Mouse (Mus musculus) kidney, postnatal 0 days (tissue): Measurements from ENCODE around the gene 1810043G02Rik. TPM values are rescaled to one million over a fixed set of nuclear protein-coding genes. Genes with fewer than 3 reads are reported as not detected.
"Not testable (repeated sequence)": the region's sequence is repeated elsewhere in the genome, so short reads cannot be mapped to it uniquely, and the experiment has no call there.

ENCODE experiments used
- ATAC-seq: fragments of 200-750 bp; cut with Nextera tagmentation; replicated peaks from 2 replicates; pipeline ENCODE4 v1.8.0; 2017; ENCODE audit warnings: low read depth, moderate number of reproducible peaks, moderate TSS enrichment, moderate library complexity; ENCODE audit not compliant: low FRiP score
- DNase-seq: peaks from one replicate; pipeline ENCODE4 v3.0.0-alpha.2; 2016; ENCODE audit warnings: low spot score
- H3K27ac ChIP-seq: fragments of 300-500 bp; sonication (generic); 2 replicates; pipeline ENCODE4 v1.5.1; 2014; ENCODE audit warnings: mild to moderate bottlenecking
- H3K27me3 ChIP-seq: fragments of 300-500 bp; sonication (generic); 2 replicates; pipeline ENCODE4 v1.6.1; 2014; ENCODE audit warnings: low read length, mixed read lengths; ENCODE audit not compliant: insufficient read depth
- H3K36me3 ChIP-seq: fragments of 300-500 bp; sonication (generic); 2 replicates; pipeline ENCODE4 v1.6.1; 2014; ENCODE audit warnings: low read length, mixed read lengths; ENCODE audit not compliant: insufficient read depth
- H3K4me1 ChIP-seq: fragments of 300-500 bp; sonication (generic); replicated peaks from 2 replicates; pipeline ENCODE4 v1.6.1; 2014; ENCODE audit warnings: antibody characterized with exemption, low read length, mixed read lengths; ENCODE audit not compliant: insufficient read depth
- H3K4me2 ChIP-seq: fragments of 300-500 bp; sonication (generic); 2 replicates; pipeline ENCODE4 v1.6.1; 2014; ENCODE audit warnings: mild to moderate bottlenecking, low read length, moderate library complexity, mixed read lengths
- H3K4me3 ChIP-seq: fragments of 300-500 bp; sonication (generic); replicated peaks from 2 replicates; pipeline ENCODE4 v1.5.1; 2014; ENCODE audit warnings: low read depth, low read length
- H3K9ac ChIP-seq: fragments of 300-500 bp; sonication (generic); 2 replicates; pipeline ENCODE4 v1.6.1; 2014; ENCODE audit warnings: low read depth, low read length
- H3K9me3 ChIP-seq: fragments of 300-500 bp; sonication (generic); replicated peaks from 2 replicates; pipeline ENCODE4 v1.6.1; 2016; ENCODE audit warnings: low read length, inconsistent platforms, mixed read lengths
- CTCF ChIP-seq: IDR thresholded peaks from 2 replicates; pipeline ENCODE4 v1.5.1; 2016; ENCODE audit warnings: antibody characterized with exemption, low read depth, mild to moderate bottlenecking, moderate library complexity
- WGBS: fragments of 180-500 bp; shearing (Covaris S2); extraction: QIAGEN DNeasy Blood & Tissue Kit; methylation state at CpG from one replicate; pipeline ENCODE4 v1.1.7; 2014; 5-methylcytosine and 5-hydroxymethylcytosine counted together
- polyA plus RNA-seq: library from polyadenylated mRNA; unstranded; fragments of >200 nt; fragmentation: Nextera tagmentation; extraction: Ambion mirVana; gene quantifications from 2 replicates; pipeline ENCODE4 v1.2.1, GENCODE M21; 2015

1810043G02Rik gene
- polyA plus RNA-seq, 1 experiment from 2014 or later, result 29.8 TPM

GRCm38 (mm10) chr10:78016366-78016765 lies 38.0 kb downstream of the 1810043G02Rik start:
- Histone ChIP-seq H3K4me3 (no peak overlapping the region), H3K9ac (no peak overlapping the region), H3K4me1 (no peaks in the 10 kb centered on the region), H3K36me3 (no peaks in the 10 kb centered on the region), H3K9me3 (no peaks in the 10 kb centered on the region), H3K4me2 (no peak overlapping the region), H3K27me3 (no peaks in the 10 kb centered on the region), H3K27ac (no peak overlapping the region)
- 61% methylated on average over 5 of the region's 5 CpGs for WGBS
- no peak for TF ChIP-seq CTCF
- no peak for DNase-seq
- no peak for ATAC-seq

DNA sequence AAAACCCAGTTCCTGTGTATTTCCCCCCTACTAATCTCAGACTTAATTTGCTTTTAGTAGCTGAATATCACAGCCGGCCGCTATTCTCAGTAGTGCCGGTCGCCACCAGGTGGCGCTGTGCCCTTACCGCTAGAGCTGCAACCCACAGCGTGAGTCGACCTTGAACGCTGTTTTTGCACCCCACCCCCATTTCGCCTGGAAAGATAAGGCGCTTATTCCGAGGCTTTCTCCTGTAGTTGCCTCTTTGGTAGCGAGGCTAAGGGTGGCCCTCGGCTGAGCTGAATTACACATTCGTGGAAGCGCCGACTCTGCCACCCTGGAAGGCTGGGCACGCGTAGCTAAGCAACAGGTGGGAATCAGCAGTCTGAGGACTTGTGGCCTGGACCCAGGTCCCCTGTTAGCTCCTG lies 40.5 kb downstream of the 1810043G02Rik start:
- TF ChIP-seq CTCF, result peak; percentile 92
- no peaks in the 10 kb centered on the region for H3K4me1 ChIP-seq
- H3K27ac ChIP-seq, result no peak overlapping the region
- H3K36me3 ChIP-seq, result no peaks in the 10 kb centered on the region
- H3K9me3 ChIP-seq, result no peaks in the 10 kb centered on the region
- ATAC-seq (peak; percentile 72), DNase-seq (peak; percentile 89)
- H3K27me3 ChIP-seq, result no peaks in the 10 kb centered on the region
- peak overlapping the region; percentile 41 for H3K4me2 ChIP-seq
- H3K9ac ChIP-seq, result no peak overlapping the region
- 15% methylated on average over 19 of the region's 19 CpGs for WGBS
- H3K4me3 ChIP-seq, result peak overlapping the region; percentile 23

GRCm38 (mm10) chr10:78019291-78019690 lies 41.0 kb downstream of the 1810043G02Rik start:
- H3K9ac ChIP-seq, result no peak overlapping the region
- ATAC-seq (peak; percentile 57; the same call in 1 of the 2 replicates), DNase-seq (no peak)
- no peak overlapping the region for H3K4me3 ChIP-seq
- no peak overlapping the region for H3K27ac ChIP-seq
- no peaks in the 10 kb centered on the region for H3K27me3 ChIP-seq
- H3K4me2 ChIP-seq, result no peak overlapping the region
- no peak for TF ChIP-seq CTCF
- H3K9me3 ChIP-seq, result no peaks in the 10 kb centered on the region
- H3K36me3 ChIP-seq, result no peaks in the 10 kb centered on the region
- H3K4me1 ChIP-seq, result no peaks in the 10 kb centered on the region
- 85% methylated on average over 4 of the region's 4 CpGs for WGBS

DNA sequence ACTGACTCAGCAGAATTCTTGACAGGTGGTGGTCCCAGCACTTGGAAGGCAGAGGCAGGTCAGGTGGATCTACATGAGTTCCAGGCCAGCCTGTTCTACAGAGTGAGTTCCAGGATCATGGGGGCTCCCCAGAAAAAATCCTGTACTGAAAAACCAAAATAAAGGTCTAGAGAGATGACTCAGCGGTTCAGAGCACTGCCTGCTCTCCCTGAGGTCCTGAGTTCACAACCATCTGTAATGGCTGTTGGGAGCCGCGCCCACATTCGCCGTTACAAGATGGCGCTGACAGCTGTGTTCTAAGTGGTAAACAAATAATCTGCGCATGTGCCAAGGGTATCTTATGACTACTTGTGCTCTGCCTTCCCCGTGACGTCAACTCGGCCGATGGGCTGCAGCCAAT lies 41.7 kb downstream of the 1810043G02Rik start:
- H3K9ac ChIP-seq, H3K9me3 ChIP-seq, H3K4me3 ChIP-seq, H3K4me1 ChIP-seq, H3K4me2 ChIP-seq, ATAC-seq, H3K27ac ChIP-seq, H3K27me3 ChIP-seq, DNase-seq, H3K36me3 ChIP-seq: not testable (repeated sequence)
- 96% methylated on average over 6 of the region's 11 CpGs for WGBS

DNA sequence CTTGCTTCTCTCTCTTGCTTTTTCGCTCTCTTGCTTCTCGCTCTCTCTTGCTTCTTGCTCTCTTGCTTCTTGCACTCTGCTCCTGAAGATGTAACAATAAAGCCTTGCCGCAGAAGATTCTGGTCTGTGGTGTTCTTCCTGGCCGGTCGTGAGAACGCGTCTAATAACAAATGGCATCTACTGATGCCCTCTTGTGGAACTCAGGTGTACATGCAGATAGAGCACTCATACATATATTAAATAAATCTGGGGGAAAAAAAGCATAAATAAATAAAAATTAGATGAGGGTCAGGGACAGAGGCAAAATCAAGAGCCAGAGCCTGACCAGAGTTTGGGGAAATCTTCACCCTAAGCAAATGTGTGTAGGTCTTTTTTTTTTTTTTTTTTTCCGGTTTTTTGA lies 47.1 kb downstream of the 1810043G02Rik start:
- not testable (repeated sequence) for H3K4me2 ChIP-seq, H3K36me3 ChIP-seq, H3K9me3 ChIP-seq, H3K27ac ChIP-seq, H3K4me1 ChIP-seq, H3K9ac ChIP-seq, H3K27me3 ChIP-seq, ATAC-seq, H3K4me3 ChIP-seq
- TF ChIP-seq CTCF, result peak; percentile 59
- DNase-seq, result peak; percentile 47
- WGBS, result 64% methylated on average over 6 of the region's 8 CpGs

DNA sequence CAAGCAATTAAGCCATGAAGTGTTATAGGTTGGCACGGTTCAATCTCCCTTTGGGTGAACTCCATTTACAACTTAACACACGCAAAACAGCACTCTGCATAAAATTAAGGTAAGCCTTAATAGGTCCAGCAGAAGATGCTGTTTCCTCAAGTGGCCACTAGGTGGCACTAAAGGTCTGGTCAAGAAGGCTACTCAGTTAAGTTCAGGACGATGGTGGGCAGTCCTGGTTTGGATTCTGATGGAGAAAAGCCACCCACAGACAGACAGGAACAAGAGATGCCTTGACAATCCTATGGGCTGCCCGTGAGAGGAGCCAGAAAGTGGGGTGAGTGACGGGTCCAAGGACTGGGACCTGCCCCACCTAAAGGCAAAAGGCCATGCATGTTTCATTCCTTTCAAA lies 49.8 kb downstream of the 1810043G02Rik start:
- peak; percentile 97 for TF ChIP-seq CTCF
- H3K27ac ChIP-seq, result no peak overlapping the region
- H3K9me3 ChIP-seq, result no peaks in the 10 kb centered on the region
- H3K4me1 ChIP-seq, result no peaks in the 10 kb centered on the region
- 5% methylated on average over 5 of the region's 5 CpGs for WGBS
- no peak overlapping the region for H3K4me2 ChIP-seq
- H3K36me3 ChIP-seq, result no peaks in the 10 kb centered on the region
- H3K27me3 ChIP-seq, result no peaks in the 10 kb centered on the region
- no peak overlapping the region for H3K4me3 ChIP-seq
- DNase-seq, result peak; percentile 93
- ATAC-seq, result peak; percentile 68
- H3K9ac ChIP-seq, result no peak overlapping the region

DNA sequence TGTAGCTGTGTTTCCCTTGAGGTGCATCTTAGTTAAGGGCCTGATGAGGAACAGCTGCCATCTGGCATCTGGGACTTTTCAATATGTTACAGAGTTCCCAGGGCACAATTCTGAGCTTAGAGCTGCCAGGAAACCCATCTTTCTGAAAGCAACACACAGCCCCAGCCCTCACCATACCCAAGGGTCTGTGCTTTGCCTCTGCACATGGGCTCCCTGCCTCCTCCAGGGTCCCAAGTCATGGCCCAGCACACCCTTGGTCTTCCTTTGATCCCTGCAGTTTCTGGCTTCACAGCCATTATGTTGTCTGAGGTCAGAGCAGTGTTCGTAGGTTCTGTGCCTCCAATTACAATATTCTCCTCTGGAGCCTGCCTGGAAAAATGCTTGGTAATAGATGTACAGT lies 50.8 kb downstream of the 1810043G02Rik start:
- no peak for TF ChIP-seq CTCF
- no peaks in the 10 kb centered on the region for H3K36me3 ChIP-seq

More for the DNA sequence above, 50.8 kb downstream of the 1810043G02Rik start:
- 86% methylated on average over 1 of the region's 1 CpGs for WGBS
- Histone ChIP-seq H3K27me3 (no peaks in the 10 kb centered on the region), H3K9ac (no peak overlapping the region), H3K4me3 (no peak overlapping the region), H3K27ac (no peak overlapping the region), H3K4me2 (no peak overlapping the region), H3K9me3 (no peaks in the 10 kb centered on the region), H3K4me1 (no peaks in the 10 kb centered on the region)
- DNase-seq, result no peak
- ATAC-seq, result no peak
